Mouse (Mus musculus): ENCODE measurements at regions not wholly inside any gene's neighbourhood (a gene's known extent, or its start where the extent isn't known, plus 50 kb on each side); places are given as distances from the start of the nearest gene placed in this dataset.

- Histone ChIP-seq H3K4me3 (no peak overlapping the region), H3K36me3 (no peaks in the 10 kb centered on the region), H3K27ac (no peak overlapping the region), H3K4me2 (replicated peaks) (no peak overlapping the region), H3K4me1 (no peaks in the 10 kb centered on the region), H3K9ac (no peak overlapping the region), H3K9me3 (0 out of 2 replicates have a peak, but pooled peaks cover 3% of the 10 kb centered on the region), H3K27me3 (replicated peaks) (no peaks in the 10 kb centered on the region)
- WGBS, result 75% methylated on average over 6 of the region's 6 CpGs
- no peak for ATAC-seq (ENCODE audit: low FRiP score, low read depth)
Observed at GRCm38 (mm10) chr17:87549568-87549967, 86.2 kb upstream of the Epcam start.

DNA sequence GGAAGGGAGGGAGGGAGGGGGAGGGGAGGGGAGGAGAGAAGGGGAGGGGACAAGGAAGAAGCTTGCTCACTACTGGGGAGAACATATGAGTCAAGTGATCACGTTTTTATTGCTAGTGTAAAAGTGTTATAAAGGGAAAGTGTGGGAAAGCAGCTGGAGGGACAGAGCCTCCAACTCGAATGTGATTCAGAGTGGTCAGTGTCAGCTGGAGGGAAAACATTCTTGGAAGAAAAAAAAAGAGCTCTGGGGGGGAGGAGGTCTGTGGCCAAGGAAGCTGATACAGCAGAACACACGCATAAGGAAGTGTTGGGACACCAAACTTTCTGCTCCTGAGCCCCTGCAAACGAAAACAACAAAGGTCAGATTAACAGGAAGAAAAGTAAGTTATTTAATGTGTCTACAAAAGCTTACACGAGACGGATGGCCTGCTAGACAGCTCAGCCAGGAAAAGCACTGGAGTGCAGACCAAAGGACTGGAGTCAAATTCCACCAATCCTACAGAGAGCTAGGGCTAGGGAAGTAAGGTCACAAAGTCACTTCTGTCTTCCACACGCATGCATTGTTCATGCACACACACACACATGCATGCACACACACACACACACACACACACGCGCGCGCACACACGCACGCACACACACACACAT lies 85.1 kb upstream of the Epcam start:
- no peak overlapping the region for H3K4me3 ChIP-seq
- H3K9me3 ChIP-seq, result no peaks in the 10 kb centered on the region
- no peaks in the 10 kb centered on the region for H3K36me3 ChIP-seq
- H3K27me3 ChIP-seq (replicated peaks), result no peaks in the 10 kb centered on the region
- WGBS, result 59% methylated on average over 13 of the region's 13 CpGs
- H3K9ac ChIP-seq, result no peak overlapping the region
- no peak for ATAC-seq (ENCODE audit: low FRiP score, low read depth)
- no peak overlapping the region for H3K4me2 ChIP-seq (replicated peaks)
- no peaks in the 10 kb centered on the region for H3K4me1 ChIP-seq
- no peak overlapping the region for H3K27ac ChIP-seq

DNA sequence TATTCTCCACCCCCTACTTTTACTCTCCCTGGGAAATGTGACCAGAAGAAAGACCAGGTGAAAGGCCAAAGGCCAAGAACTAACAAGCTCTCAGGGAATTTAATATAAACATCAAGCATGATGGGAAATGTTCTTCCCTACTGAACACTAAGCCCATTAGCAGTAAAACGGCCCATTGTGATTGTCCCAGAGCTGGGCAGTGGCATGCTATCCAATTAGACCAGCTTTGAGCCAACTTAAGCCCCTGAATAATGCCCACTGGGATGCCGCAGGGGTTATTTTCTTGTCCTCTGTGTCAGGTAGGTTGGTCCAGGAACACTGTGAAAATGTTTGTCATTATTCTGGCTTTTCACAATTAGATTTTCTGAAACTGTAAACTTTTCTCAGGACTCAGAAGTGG lies 81.2 kb upstream of the Epcam start:
- Histone ChIP-seq H3K27ac (no peak overlapping the region), H3K4me2 (replicated peaks) (no peak overlapping the region), H3K27me3 (replicated peaks) (no peaks in the 10 kb centered on the region), H3K36me3 (no peaks in the 10 kb centered on the region), H3K9me3 (no peaks in the 10 kb centered on the region), H3K4me1 (no peaks in the 10 kb centered on the region), H3K4me3 (no peak overlapping the region), H3K9ac (no peak overlapping the region)
- WGBS, result 68% methylated on average over 2 of the region's 2 CpGs
- no peak for ATAC-seq (ENCODE audit: low FRiP score, low read depth)

DNA sequence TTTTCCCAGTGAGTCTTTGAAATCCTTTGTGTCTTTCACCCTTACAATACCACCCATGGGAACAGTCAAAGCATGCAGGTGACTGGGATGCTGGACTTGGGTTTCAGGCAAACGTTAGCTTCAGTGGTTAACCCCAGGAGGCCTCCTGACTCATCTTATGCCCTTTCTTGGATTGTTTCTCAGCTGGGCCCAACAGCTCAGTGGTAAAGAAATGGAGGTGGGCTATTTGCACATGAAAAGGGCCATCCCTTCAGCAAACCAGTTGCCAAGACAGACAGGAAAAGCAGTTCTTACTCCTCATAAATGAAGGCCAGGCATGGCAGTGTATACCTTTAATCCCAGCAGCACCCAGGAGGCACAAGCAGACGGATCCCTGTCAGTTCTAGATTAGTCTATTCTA lies 77.4 kb upstream of the Epcam start:
- no peaks in the 10 kb centered on the region for H3K9me3 ChIP-seq
- no peak overlapping the region for H3K4me2 ChIP-seq (replicated peaks)
- no peaks in the 10 kb centered on the region for H3K27me3 ChIP-seq (replicated peaks)
- H3K9ac ChIP-seq, result no peak overlapping the region
- H3K4me1 ChIP-seq, result no peaks in the 10 kb centered on the region
- 25% methylated on average over 2 of the region's 2 CpGs for WGBS
- no peaks in the 10 kb centered on the region for H3K36me3 ChIP-seq
- H3K4me3 ChIP-seq, result no peak overlapping the region
- no peak for ATAC-seq (ENCODE audit: low FRiP score, low read depth)
- H3K27ac ChIP-seq, result no peak overlapping the region

GRCm38 (mm10) chr17:87559641-87560040 lies 76.1 kb upstream of the Epcam start:
- Histone ChIP-seq H3K36me3 (no peaks in the 10 kb centered on the region), H3K9ac (no peak overlapping the region), H3K4me3 (no peak overlapping the region), H3K27me3 (replicated peaks) (no peaks in the 10 kb centered on the region), H3K4me2 (replicated peaks) (no peak overlapping the region), H3K4me1 (no peaks in the 10 kb centered on the region), H3K27ac (no peak overlapping the region), H3K9me3 (no peaks in the 10 kb centered on the region)
- no peak for ATAC-seq (ENCODE audit: low FRiP score, low read depth)
- 87% methylated on average over 10 of the region's 10 CpGs for WGBS

GRCm38 (mm10) chr17:87560923-87561322 lies 74.9 kb upstream of the Epcam start:
- no peaks in the 10 kb centered on the region for H3K27me3 ChIP-seq (replicated peaks)
- 86% methylated on average over 7 of the region's 7 CpGs for WGBS
- H3K4me1 ChIP-seq, result no peaks in the 10 kb centered on the region
- no peaks in the 10 kb centered on the region for H3K9me3 ChIP-seq
- no peak overlapping the region for H3K9ac ChIP-seq
- H3K27ac ChIP-seq, result no peak overlapping the region
- H3K4me2 ChIP-seq (replicated peaks), result no peak overlapping the region
- ATAC-seq (ENCODE audit: low FRiP score, low read depth), result no peak
- no peak overlapping the region for H3K4me3 ChIP-seq
- H3K36me3 ChIP-seq, result no peaks in the 10 kb centered on the region

- Histone ChIP-seq H3K4me2 (replicated peaks) (no peak overlapping the region), H3K36me3 (no peaks in the 10 kb centered on the region), H3K27me3 (replicated peaks) (no peaks in the 10 kb centered on the region), H3K27ac (no peak overlapping the region), H3K9ac (no peak overlapping the region), H3K9me3 (no peaks in the 10 kb centered on the region), H3K4me1 (0 out of 2 replicates have a peak, but pooled peaks cover 6% of the 10 kb centered on the region), H3K4me3 (no peak overlapping the region)
- no peak for ATAC-seq (ENCODE audit: low FRiP score, low read depth)
- WGBS, result 92% methylated on average over 5 of the region's 5 CpGs
Observed at GRCm38 (mm10) chr17:87563375-87563774, 72.4 kb upstream of the Epcam start.

DNA sequence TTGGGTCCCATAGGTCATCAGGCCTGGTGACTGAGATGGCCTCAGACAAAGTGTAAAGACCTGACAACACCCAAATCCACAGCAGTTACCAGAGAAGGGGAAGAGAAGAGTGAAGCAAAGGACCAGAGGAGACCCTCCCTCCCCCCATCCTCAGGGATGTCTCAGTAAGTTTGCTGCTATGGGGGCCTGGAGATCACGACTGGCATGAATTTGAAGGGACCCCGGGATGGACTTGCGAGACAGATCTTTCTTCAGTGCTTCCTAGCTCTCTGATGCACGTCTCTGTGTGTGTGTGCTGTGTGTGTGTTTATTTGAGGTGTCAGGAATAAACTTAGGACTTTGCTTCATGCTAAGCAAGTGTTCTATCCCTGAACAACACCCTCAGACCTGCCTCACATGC lies 70.1 kb upstream of the Epcam start:
- Histone ChIP-seq H3K4me2 (replicated peaks) (no peak overlapping the region), H3K9me3 (no peaks in the 10 kb centered on the region), H3K36me3 (no peaks in the 10 kb centered on the region), H3K4me3 (no peak overlapping the region), H3K27ac (no peak overlapping the region), H3K27me3 (replicated peaks) (no peaks in the 10 kb centered on the region), H3K4me1 (0 out of 2 replicates have a peak, but pooled peaks cover 6% of the 10 kb centered on the region), H3K9ac (no peak overlapping the region)
- 82% methylated on average over 4 of the region's 4 CpGs for WGBS
- no peak for ATAC-seq (ENCODE audit: low FRiP score, low read depth)

DNA sequence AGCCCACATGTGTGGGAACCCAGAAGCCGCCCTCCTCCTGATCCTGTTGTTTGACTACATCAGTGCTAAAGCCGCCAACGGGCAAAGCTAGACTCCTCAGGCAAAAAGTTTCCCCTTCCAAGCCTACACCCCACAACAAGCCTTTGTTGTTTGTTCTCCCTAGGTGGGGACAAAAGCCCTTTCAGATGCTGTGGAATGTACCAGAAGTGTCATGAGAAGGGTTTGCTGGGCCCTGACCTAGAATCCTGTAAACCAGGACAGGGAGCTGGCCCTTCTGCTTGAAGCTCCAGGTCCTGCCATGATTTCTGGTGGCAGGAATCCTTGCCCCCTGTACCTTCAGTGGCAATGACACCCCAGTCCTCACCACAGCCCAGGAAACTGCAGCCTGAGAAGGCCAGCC lies 69.5 kb upstream of the Epcam start:
- no peak overlapping the region for H3K9ac ChIP-seq
- no peak for ATAC-seq (ENCODE audit: low FRiP score, low read depth)
- H3K27me3 ChIP-seq (replicated peaks), result no peaks in the 10 kb centered on the region
- peaks cover 11% of the 10 kb centered on the region; the same call in 1 of the 2 replicates for H3K4me1 ChIP-seq
- WGBS, result 73% methylated on average over 3 of the region's 3 CpGs
- H3K36me3 ChIP-seq, result no peaks in the 10 kb centered on the region
- H3K9me3 ChIP-seq, result no peaks in the 10 kb centered on the region
- no peak overlapping the region for H3K4me3 ChIP-seq
- H3K4me2 ChIP-seq (replicated peaks), result no peak overlapping the region
- H3K27ac ChIP-seq, result no peak overlapping the region

- Histone ChIP-seq H3K36me3 (no peaks in the 10 kb centered on the region), H3K4me2 (replicated peaks) (no peak overlapping the region), H3K27ac (no peak overlapping the region), H3K9me3 (no peaks in the 10 kb centered on the region), H3K27me3 (replicated peaks) (no peaks in the 10 kb centered on the region), H3K4me3 (no peak overlapping the region), H3K9ac (no peak overlapping the region), H3K4me1 (peaks cover 14% of the 10 kb centered on the region; the same call in 1 of the 2 replicates)
- no peak for ATAC-seq (ENCODE audit: low FRiP score, low read depth)
- WGBS, result 42% methylated on average over 9 of the region's 9 CpGs
Observed at GRCm38 (mm10) chr17:87566996-87567395, 68.8 kb upstream of the Epcam start.

DNA sequence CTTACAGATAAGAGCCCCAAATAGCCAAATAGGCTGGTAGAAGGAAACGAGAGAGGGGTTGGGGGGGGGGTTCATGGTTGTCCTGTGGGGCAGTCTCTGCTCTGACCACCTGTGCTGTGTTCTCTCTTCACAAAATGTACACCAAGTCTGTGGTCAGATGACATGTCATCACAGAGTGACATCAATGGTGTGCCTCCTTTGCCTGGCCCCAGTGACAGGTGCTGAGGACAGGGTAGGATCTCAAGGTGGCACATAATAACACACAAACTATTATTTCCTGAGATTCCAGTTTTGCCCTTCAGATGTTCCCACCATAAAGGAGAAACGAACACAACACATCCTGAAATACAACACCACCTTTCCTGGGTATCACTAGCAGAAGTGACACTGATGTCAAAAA lies 68.3 kb upstream of the Epcam start:
- no peak overlapping the region for H3K4me2 ChIP-seq (replicated peaks)
- H3K27ac ChIP-seq, result no peak overlapping the region
- no peak overlapping the region for H3K4me3 ChIP-seq
- no peaks in the 10 kb centered on the region for H3K27me3 ChIP-seq (replicated peaks)
- ATAC-seq (ENCODE audit: low FRiP score, low read depth), result no peak
- H3K4me1 ChIP-seq, result peaks cover 14% of the 10 kb centered on the region; the same call in 1 of the 2 replicates
- 44% methylated on average over 2 of the region's 2 CpGs for WGBS
- no peak overlapping the region for H3K9ac ChIP-seq
- H3K9me3 ChIP-seq, result no peaks in the 10 kb centered on the region
- no peaks in the 10 kb centered on the region for H3K36me3 ChIP-seq

- ATAC-seq (ENCODE audit: low FRiP score, low read depth), result no peak
- no peak overlapping the region for H3K4me2 ChIP-seq (replicated peaks)
Observed at GRCm38 (mm10) chr17:87569981-87570380, 65.8 kb upstream of the Epcam start.

GRCm38 (mm10) chr17:87570676-87571344 lies 65.0 kb upstream of the Epcam start:
- Histone ChIP-seq H3K36me3 (no peaks in the 10 kb centered on the region), H3K9me3 (no peaks in the 10 kb centered on the region), H3K27me3 (replicated peaks) (no peaks in the 10 kb centered on the region), H3K27ac (no peak overlapping the region), H3K4me3 (no peak overlapping the region; the same call in 1 of the 2 replicates), H3K4me2 (replicated peaks) (peak overlapping the region; percentile 54), H3K9ac (peak overlapping the region; percentile 29; the same call in 1 of the 2 replicates), H3K4me1 (peaks cover 14% of the 10 kb centered on the region; the same call in 1 of the 2 replicates)
- peak; percentile 46 for ATAC-seq (ENCODE audit: low FRiP score, low read depth)
- WGBS, result 48% methylated on average over 18 of the region's 18 CpGs

More at GRCm38 (mm10) chr17:87569981-87570380, 65.8 kb upstream of the Epcam start:
- Histone ChIP-seq H3K27me3 (replicated peaks) (no peaks in the 10 kb centered on the region), H3K9ac (no peak overlapping the region), H3K27ac (no peak overlapping the region), H3K36me3 (no peaks in the 10 kb centered on the region), H3K4me3 (no peak overlapping the region), H3K9me3 (no peaks in the 10 kb centered on the region), H3K4me1 (peaks cover 14% of the 10 kb centered on the region; the same call in 1 of the 2 replicates)
- 86% methylated on average over 9 of the region's 9 CpGs for WGBS
